Mouse (Mus musculus) midbrain, embryonic 13.5 days (tissue): Measurements from ENCODE around the gene Kansl1l. TPM values are rescaled to one million over a fixed set of nuclear protein-coding genes. Genes with fewer than 3 reads are reported as not detected.

Experiments
- ATAC-seq: fragments of 200-750 bp; cut with Nextera tagmentation; 2 replicates; pipeline ENCODE4 v1.8.0; 2017; ENCODE audit warnings: mild to moderate bottlenecking, moderate TSS enrichment, moderate library complexity
- H3K27ac ChIP-seq: fragments of 300-500 bp; sonication (generic); 2 replicates; pipeline ENCODE4 v1.5.1; 2015; ENCODE audit warnings: inconsistent platforms, mild to moderate bottlenecking, moderate library complexity
- H3K27me3 ChIP-seq: fragments of 300-500 bp; sonication (generic); 2 replicates; pipeline ENCODE4 v1.6.1; 2015; ENCODE audit warnings: mild to moderate bottlenecking, inconsistent platforms
- H3K36me3 ChIP-seq: fragments of 300-500 bp; sonication (generic); 2 replicates; pipeline ENCODE4 v1.6.1; 2015; ENCODE audit warnings: mild to moderate bottlenecking, inconsistent platforms
- H3K4me1 ChIP-seq: fragments of 300-500 bp; sonication (generic); replicated peaks from 2 replicates; pipeline ENCODE4 v1.6.1; 2015; ENCODE audit warnings: inconsistent platforms
- H3K4me2 ChIP-seq: fragments of 300-500 bp; sonication (generic); replicated peaks from 2 replicates; pipeline ENCODE4 v1.6.1; 2015; ENCODE audit warnings: moderate library complexity, mild to moderate bottlenecking, inconsistent platforms
- H3K4me3 ChIP-seq: fragments of 300-500 bp; sonication (generic); replicated peaks from 2 replicates; pipeline ENCODE4 v1.5.1; 2015; ENCODE audit warnings: mild to moderate bottlenecking, inconsistent platforms
- H3K9ac ChIP-seq: fragments of 300-500 bp; sonication (generic); replicated peaks from 2 replicates; pipeline ENCODE4 v1.6.1; 2015; ENCODE audit warnings: mild to moderate bottlenecking, inconsistent platforms
- H3K9me3 ChIP-seq: fragments of 300-500 bp; sonication (generic); 2 replicates; pipeline ENCODE4 v1.6.1; 2016; ENCODE audit warnings: mild to moderate bottlenecking, inconsistent platforms
- WGBS: fragments of 180-500 bp; shearing (Covaris S2); methylation state at CpG from one replicate; pipeline ENCODE4 v1.1.7; 2015; 5-methylcytosine and 5-hydroxymethylcytosine counted together
- polyA plus RNA-seq: library from polyadenylated mRNA; unstranded; fragments of >200 nt; fragmentation: Nextera tagmentation; extraction: Ambion mirVana; gene quantifications from 2 replicates; pipeline ENCODE4 v1.2.1, GENCODE M21; 2015

The Kansl1l gene
- polyA plus RNA-seq, 1 experiment from 2014 or later = 14.2 TPM

DNA sequence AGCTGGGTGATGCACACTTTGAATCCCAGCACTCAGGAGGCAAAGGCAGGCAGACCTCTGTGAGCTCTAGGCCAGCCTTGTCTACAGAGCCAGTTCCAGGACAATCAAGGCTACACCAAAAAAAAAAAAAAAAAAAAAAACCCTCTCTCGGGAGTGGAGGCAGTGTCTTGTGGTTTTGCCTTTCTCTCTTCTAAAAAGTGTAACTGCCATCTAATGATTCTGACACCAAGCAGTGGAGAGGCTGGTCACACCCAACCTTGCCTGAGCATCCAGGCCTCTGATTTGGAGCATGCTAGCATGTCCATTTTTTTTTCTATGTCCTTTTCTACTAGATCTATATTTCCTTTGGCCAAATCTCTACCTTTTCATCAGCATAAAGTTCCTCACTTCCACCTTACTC lies 21.8 kb upstream of the Kansl1l start:
- Histone ChIP-seq H3K27me3 (no peaks in the 10 kb centered on the region), H3K36me3 (0 out of 2 replicates have a peak, but pooled peaks cover 3% of the 10 kb centered on the region), H3K9me3 (no peaks in the 10 kb centered on the region), H3K4me1 (no peaks in the 10 kb centered on the region), H3K9ac (no peak overlapping the region), H3K4me3 (no peak overlapping the region), H3K27ac (no peak overlapping the region), H3K4me2 (no peak overlapping the region)
- WGBS = 83% methylated on average over 1 of the region's 1 CpGs
- no peak for ATAC-seq

DNA sequence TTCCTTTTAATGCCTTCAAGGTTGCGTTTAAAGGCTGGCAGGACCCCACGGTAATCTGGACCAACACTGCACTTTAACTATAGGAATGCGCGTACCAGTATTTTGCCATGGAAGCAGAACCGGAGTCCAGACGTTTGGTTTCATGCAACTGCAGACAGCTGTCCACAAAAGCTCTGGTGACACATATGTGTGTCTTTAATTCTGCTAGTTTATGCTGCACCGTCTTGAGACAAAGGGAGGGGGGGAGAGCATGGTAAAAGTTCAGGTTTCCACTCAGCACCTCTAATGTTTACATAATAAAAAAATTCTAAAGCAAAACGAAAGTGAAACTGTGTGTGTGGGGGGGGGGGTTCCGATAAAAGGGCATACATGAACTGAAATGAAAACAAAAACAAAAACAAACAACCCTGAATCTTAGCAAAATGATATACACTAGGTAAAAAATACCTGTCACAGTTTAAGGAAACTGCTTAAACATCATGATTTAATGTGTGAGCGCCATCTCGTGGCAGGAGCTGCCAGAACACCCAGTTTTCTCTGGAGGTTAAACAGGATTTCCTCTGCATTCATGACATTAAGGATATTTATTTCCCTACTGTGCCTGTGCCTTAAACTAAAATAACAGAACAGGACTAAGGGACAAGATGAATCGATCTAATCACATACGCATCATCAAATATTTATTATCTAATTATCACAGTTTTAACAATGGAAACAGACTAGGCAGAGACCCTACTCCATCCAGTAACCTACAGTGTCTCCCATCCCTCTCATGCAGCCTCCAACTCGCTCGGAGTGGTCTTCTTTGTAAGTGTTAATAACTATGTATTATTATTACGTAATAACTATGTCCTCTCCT lies 21.1 kb upstream of the Kansl1l start:
- 61% methylated on average over 16 of the region's 16 CpGs for WGBS
- ATAC-seq = peak; percentile 69; the same call in 1 of the 2 replicates
- H3K4me2 ChIP-seq = no peak overlapping the region

DNA sequence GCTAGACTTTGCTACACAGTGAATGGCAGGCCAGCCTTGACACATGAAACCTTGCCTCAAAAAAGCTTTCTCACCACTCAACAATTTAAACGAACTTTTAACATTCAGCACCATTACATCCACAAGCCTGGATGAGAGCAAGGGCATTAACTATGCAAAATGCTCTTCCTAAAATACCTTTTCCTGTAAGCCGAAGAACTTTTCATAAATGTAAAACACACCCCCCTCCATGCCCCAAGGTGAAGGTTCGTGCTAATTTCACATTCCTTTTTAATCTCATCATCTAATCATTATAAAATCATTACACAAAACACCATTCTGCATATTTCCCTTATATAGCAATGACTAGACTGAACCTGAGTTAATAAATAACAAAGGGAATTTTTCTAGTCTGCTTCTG lies 19.8 kb upstream of the Kansl1l start:
- Histone ChIP-seq H3K4me2 (no peak overlapping the region), H3K27ac (no peak overlapping the region), H3K36me3 (0 out of 2 replicates have a peak, but pooled peaks cover 3% of the 10 kb centered on the region), H3K4me3 (no peak overlapping the region), H3K27me3 (no peaks in the 10 kb centered on the region), H3K4me1 (no peaks in the 10 kb centered on the region), H3K9ac (no peak overlapping the region), H3K9me3 (no peaks in the 10 kb centered on the region)
- 79% methylated on average over 3 of the region's 3 CpGs for WGBS
- ATAC-seq = no peak

More for the DNA sequence above, 21.1 kb upstream of the Kansl1l start:
- H3K27me3 ChIP-seq = no peaks in the 10 kb centered on the region
- H3K9me3 ChIP-seq = no peaks in the 10 kb centered on the region
- H3K36me3 ChIP-seq = 0 out of 2 replicates have a peak, but pooled peaks cover 3% of the 10 kb centered on the region
- H3K27ac ChIP-seq = no peak overlapping the region
- H3K4me3 ChIP-seq = no peak overlapping the region
- H3K4me1 ChIP-seq = no peaks in the 10 kb centered on the region
- H3K9ac ChIP-seq = no peak overlapping the region

DNA sequence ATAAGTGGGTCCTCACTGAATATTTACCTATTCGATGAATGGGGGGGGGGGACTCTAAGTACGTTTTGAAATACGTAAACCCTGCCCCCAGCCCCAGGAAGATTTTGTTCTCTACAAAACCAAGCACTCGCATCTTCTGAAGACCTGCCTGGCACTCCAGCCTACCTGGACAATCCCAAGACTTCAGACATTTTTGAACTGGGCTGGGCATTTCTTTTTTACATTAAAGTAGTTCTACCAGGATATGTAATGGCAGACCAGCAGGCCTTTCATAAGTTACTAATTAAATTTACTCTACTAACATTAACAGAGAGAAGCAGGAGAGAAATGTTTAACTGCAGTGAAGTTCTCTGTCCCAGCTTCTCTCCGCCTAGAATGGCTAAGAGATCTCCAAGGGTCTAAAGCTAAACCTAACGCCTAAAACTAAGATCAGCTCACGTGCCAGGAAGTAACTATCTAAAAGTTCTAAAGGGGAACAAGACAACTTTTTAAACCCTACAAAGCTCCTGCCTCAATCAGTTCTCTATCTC lies 15.3 kb upstream of the Kansl1l start:
- no peaks in the 10 kb centered on the region for H3K9me3 ChIP-seq
- no peak for ATAC-seq
- 91% methylated on average over 7 of the region's 7 CpGs for WGBS

DNA sequence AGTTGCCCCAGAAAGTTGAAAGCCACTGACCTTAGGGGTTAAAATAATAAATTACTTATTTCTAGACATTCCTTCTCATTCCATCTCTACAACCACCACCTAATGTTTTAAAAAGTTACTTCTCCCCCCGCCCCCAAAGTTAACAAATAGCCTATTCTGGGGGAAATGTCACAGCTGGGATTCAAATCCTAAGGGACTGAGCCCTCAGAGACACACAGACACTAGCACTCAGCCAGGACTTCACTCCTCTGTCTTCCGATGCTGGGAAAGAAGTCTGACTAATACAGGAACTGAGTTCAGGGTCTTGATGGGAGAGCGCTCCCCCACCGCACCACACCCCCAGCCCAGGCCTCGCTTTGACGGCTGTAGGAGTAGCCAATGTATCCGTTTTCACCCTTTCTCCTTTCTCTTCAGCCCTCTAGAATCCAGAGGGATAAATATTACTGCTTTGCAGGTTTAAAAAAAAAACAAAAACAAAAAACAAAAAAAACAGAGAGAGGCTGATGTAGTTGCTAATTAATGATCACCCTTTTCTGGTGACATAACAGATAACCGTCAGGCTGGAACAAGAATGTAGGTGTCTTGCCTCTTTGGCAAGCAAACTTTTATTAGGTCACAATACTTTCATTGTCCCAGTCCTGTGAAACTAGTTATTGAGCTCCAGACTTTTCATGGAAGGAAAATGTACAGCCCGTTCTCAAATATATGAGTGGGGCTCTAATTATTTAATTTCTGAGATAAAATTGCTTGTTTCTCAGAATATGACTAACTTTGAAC lies 14.7 kb upstream of the Kansl1l start:
- peaks cover 7% of the 10 kb centered on the region; the same call in 1 of the 2 replicates for H3K4me1 ChIP-seq
- no peaks in the 10 kb centered on the region for H3K27me3 ChIP-seq
- H3K27ac ChIP-seq = no peak overlapping the region
- H3K4me3 ChIP-seq = no peak overlapping the region
- H3K4me2 ChIP-seq = no peak overlapping the region
- H3K9ac ChIP-seq = no peak overlapping the region
- 83% methylated on average over 9 of the region's 9 CpGs for WGBS
- no peaks in the 10 kb centered on the region for H3K9me3 ChIP-seq
- H3K36me3 ChIP-seq = no peaks in the 10 kb centered on the region
- ATAC-seq = no peak

More for the DNA sequence above, 15.3 kb upstream of the Kansl1l start:
- Histone ChIP-seq H3K4me2 (no peak overlapping the region), H3K4me3 (no peak overlapping the region), H3K9ac (no peak overlapping the region), H3K27ac (no peak overlapping the region), H3K4me1 (peaks cover 7% of the 10 kb centered on the region; the same call in 1 of the 2 replicates), H3K27me3 (no peaks in the 10 kb centered on the region), H3K36me3 (no peaks in the 10 kb centered on the region)

DNA sequence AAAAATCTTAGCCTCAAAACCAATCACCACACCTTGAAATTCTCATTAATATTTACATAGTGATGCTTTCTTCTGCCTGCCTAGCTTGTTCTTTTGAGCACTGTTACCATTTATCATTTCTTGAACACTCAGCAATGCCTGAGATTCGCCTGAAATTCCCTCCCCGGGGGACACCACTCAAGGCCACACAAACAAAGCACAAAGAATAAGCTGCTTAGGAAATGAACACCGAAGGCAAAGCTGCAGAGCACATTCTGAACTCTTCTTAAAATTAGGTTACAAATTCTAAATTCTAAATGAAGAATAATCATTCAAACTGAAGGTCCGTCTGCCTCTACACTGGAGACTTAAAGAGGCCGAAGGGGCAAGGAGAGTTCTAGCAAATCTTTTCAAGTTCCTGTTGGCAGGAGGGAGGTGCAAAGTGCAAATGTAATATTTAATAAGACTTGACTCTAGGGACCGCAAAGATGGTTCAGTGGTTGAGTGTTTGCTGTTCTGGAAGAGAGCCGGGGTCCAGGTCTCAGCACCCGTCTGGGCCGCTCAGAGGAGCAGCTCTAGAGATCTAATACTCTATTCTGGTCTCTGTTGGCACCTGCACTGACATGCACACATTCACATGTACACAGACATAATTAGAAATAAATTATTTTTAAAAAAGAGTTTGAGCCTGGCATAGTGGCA lies 12.2 kb upstream of the Kansl1l start:
- Histone ChIP-seq H3K36me3 (no peaks in the 10 kb centered on the region), H3K4me3 (no peak overlapping the region), H3K27ac (peak overlapping the region; percentile 39; the same call in 1 of the 2 replicates), H3K4me2 (no peak overlapping the region), H3K27me3 (no peaks in the 10 kb centered on the region), H3K9ac (no peak overlapping the region), H3K4me1 (peaks cover 7% of the 10 kb centered on the region; the same call in 1 of the 2 replicates), H3K9me3 (no peaks in the 10 kb centered on the region)
- ATAC-seq = no peak
- WGBS = 67% methylated on average over 9 of the region's 9 CpGs

DNA sequence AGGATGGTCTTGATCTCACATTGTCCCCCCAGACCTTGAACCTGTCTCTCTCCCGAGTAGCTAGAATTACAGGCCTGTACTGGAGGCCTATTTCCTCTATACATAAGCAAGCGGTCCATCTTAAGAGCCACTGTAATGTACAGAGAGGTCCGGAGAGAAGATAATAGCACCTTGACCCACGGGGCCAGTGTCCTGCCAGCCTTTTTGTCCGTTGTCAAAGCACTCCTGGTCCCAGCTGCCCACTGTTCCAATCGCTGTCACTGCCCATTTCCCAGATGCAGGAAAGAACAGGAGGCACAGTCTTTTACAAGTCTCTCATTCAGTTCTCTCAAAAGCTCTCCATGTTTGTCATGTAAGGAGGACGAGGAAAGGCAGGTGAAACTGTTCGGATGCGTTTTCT lies 4.6 kb upstream of the Kansl1l start:
- H3K27me3 ChIP-seq = peaks cover 6% of the 10 kb centered on the region
- WGBS = 73% methylated on average over 9 of the region's 9 CpGs
- ATAC-seq = no peak
- H3K27ac ChIP-seq = no peak overlapping the region
- no peak overlapping the region for H3K4me2 ChIP-seq
- no peaks in the 10 kb centered on the region for H3K9me3 ChIP-seq
- no peaks in the 10 kb centered on the region for H3K36me3 ChIP-seq
- peaks cover 15% of the 10 kb centered on the region for H3K4me1 ChIP-seq
- H3K9ac ChIP-seq = no peak overlapping the region
- H3K4me3 ChIP-seq = no peak overlapping the region

DNA sequence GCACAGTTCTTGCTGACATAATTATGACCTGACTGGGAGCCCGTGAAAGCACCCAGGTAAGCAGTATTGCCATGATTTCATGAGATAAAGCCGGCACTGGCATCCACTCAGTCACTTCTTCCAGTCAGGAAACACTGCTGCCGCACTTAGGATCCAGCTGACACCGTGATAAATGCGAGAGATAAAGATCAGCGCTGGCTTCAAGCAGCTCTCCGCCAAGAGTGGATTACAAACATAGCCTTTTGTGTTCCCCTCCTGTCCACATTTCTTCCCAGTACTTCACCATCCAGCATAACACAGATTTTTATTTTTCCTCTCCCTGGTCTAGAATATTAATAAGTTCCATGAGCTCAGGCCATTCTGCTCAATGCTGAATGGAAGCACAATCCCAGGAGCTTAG lies 2.9 kb upstream of the Kansl1l start:
- H3K9me3 ChIP-seq = no peaks in the 10 kb centered on the region
- peaks cover 20% of the 10 kb centered on the region for H3K4me1 ChIP-seq
- peak overlapping the region; percentile 11 for H3K27ac ChIP-seq
- no peak overlapping the region for H3K4me3 ChIP-seq
- no peak for ATAC-seq
- no peak overlapping the region for H3K9ac ChIP-seq
- peak overlapping the region; percentile 35 for H3K4me2 ChIP-seq
- peaks cover 6% of the 10 kb centered on the region for H3K27me3 ChIP-seq
- no peaks in the 10 kb centered on the region for H3K36me3 ChIP-seq
- 15% methylated on average over 7 of the region's 7 CpGs for WGBS

DNA sequence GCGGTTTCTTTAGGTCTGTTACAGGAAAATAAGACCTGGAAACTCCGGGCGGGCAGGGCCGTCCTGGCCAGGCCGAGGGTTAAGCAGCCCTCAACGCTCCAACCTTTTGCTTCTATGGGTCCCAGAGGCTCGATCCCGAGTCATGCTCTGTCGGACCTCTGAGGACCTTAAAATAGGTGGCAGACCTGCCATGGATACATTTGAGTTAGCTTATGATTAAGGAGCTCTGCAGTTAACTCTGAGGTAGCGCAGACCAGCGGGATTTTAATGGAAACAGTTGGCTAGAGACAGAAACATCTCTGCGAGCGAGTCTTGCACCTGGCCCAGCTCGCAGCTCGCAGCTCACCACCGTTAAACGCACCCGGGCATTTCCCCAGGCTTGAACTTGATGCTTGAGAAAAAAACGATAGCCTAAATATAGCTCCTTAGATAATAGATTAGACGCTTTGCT lies 528 bp upstream of the Kansl1l start:
- WGBS = under 1% methylated on average over 20 of the region's 20 CpGs
- ATAC-seq = peak; percentile 73
- H3K27ac ChIP-seq = peak overlapping the region; percentile 99

DNA sequence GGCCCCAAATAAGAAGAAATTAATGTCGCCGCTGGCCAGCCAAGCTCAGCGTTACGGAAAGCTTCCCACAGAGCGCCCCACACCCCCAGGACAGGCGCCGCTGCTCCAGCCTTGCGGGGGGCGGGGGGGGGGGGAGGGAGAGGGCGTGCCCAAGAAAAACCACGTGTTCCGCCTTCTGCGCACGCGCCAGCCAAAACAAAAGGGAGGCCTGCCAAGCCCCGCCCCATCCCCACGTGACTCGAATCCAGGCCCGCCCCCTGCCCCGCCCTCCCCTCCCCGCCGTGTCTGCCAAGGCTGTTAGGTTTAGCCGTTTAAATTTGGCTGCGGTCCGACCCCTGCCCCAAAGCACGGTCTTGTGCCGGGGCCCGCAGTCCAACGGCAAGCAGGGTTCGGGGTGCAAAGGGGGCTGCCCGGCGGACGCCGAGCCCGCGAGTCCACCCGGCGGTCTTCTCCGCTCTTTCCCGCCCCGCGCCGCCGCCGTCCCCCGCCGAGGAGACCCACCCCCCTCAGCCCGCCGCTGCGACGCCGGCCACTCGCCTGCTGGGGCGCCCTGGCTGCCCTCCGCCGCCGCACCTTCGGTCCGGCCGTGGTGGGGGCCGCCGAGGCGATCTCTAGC lies 417 bp downstream of the Kansl1l start:
- Histone ChIP-seq H3K27ac (peak overlapping the region; percentile 99), H3K9ac (peak overlapping the region; percentile 90), H3K4me3 (peak overlapping the region; percentile 77), H3K36me3 (no peaks in the 10 kb centered on the region), H3K9me3 (no peaks in the 10 kb centered on the region), H3K4me1 (peaks cover 29% of the 10 kb centered on the region), H3K27me3 (peaks cover 6% of the 10 kb centered on the region), H3K4me2 (peak overlapping the region; percentile 80)
- ATAC-seq = peak; percentile 91
- under 1% methylated on average over 44 of the region's 63 CpGs for WGBS

More for the DNA sequence above, 528 bp upstream of the Kansl1l start:
- peak overlapping the region; percentile 90 for H3K9ac ChIP-seq
- H3K27me3 ChIP-seq = peaks cover 6% of the 10 kb centered on the region
- no peaks in the 10 kb centered on the region for H3K36me3 ChIP-seq
- peaks cover 29% of the 10 kb centered on the region for H3K4me1 ChIP-seq
- H3K4me3 ChIP-seq = peak overlapping the region; percentile 77
- H3K4me2 ChIP-seq = peak overlapping the region; percentile 80
- no peaks in the 10 kb centered on the region for H3K9me3 ChIP-seq
